Mouse (Mus musculus): ENCODE data around the gene Plekhj1.

The Plekhj1 gene

GRCm38 (mm10) chr10:80805925-80806324 lies 7.5 kb upstream of the Plekhj1 start:
- peak; percentile 78 for DNase-seq (ENCODE audit: low read depth, low spot score)

GRCm38 (mm10) chr10:80805322-80805721 lies 6.9 kb upstream of the Plekhj1 start:
- DNase-seq (ENCODE audit: low read depth, low spot score): no peak

- no peak for DNase-seq (ENCODE audit: low read depth, low spot score)
These were observed 6.5 kb upstream of the Plekhj1 start, which contains the start of gene Amh for GRCm38 (mm10) chr10:80804916-80805315. Gene Amh (plus strand): TSS chr10:80805243.

GRCm38 (mm10) chr10:80804340-80804739 lies 5.9 kb upstream of the Plekhj1 start:
- no peak for DNase-seq (ENCODE audit: low read depth, low spot score)

- no peak for DNase-seq (ENCODE audit: low read depth, low spot score)
These were observed 4.6 kb upstream of the Plekhj1 start for GRCm38 (mm10) chr10:80802996-80803395.

- no peak for DNase-seq (ENCODE audit: low read depth, low spot score)
These were observed 3.9 kb upstream of the Plekhj1 start for GRCm38 (mm10) chr10:80802204-80802912.

GRCm38 (mm10) chr10:80799070-80799566 lies 692 bp upstream of the Plekhj1 start:
- no peak for DNase-seq (ENCODE audit: low read depth, low spot score)

- DNase-seq (ENCODE audit: low read depth, low spot score): no peak
These were observed 958 bp downstream of the Plekhj1 start for GRCm38 (mm10) chr10:80797186-80798149.

- no peak for DNase-seq (ENCODE audit: low read depth, low spot score)
These were observed 2.0 kb downstream of the Plekhj1 start for GRCm38 (mm10) chr10:80796307-80796848.

GRCm38 (mm10) chr10:80794750-80795149 lies 3.7 kb downstream of the Plekhj1 start:
- no peak for DNase-seq (ENCODE audit: low read depth, low spot score)

GRCm38 (mm10) chr10:80793803-80794202 lies 4.6 kb downstream of the Plekhj1 start:
- DNase-seq (ENCODE audit: low read depth, low spot score): no peak

GRCm38 (mm10) chr10:80793033-80793784 lies 5.2 kb downstream of the Plekhj1 start:
- DNase-seq (ENCODE audit: low read depth, low spot score): peak; percentile 67

GRCm38 (mm10) chr10:80792175-80793032 lies 6.0 kb downstream of the Plekhj1 start:
- peak; percentile 89 for DNase-seq (ENCODE audit: low read depth, low spot score)

- DNase-seq (ENCODE audit: low read depth, low spot score): peak; percentile 64
These were observed 6.8 kb downstream of the Plekhj1 start for GRCm38 (mm10) chr10:80791476-80792174.

GRCm38 (mm10) chr10:80790761-80791404 lies 7.5 kb downstream of the Plekhj1 start:
- DNase-seq (ENCODE audit: low read depth, low spot score): no peak

GRCm38 (mm10) chr10:80787517-80787916 lies 10.9 kb downstream of the Plekhj1 start:
- no peak for DNase-seq (ENCODE audit: low read depth, low spot score)

GRCm38 (mm10) chr10:80785963-80786362 lies 12.5 kb downstream of the Plekhj1 start:
- DNase-seq (ENCODE audit: low read depth, low spot score): no peak

GRCm38 (mm10) chr10:80784871-80785270 lies 13.6 kb downstream of the Plekhj1 start:
- peak; percentile 85 for DNase-seq (ENCODE audit: low read depth, low spot score)

- DNase-seq (ENCODE audit: low read depth, low spot score): peak; percentile 58
These were observed 14.1 kb downstream of the Plekhj1 start for GRCm38 (mm10) chr10:80784302-80784701.
